Mouse (Mus musculus): ENCODE measurements around the gene Gm3636. TPM values are rescaled to one million over a fixed set of nuclear protein-coding genes. Genes with fewer than 3 reads are reported as not detected.
A peak's percentile ranks its signal among the peaks of the same experiment; 100 is the strongest.
"Not testable (repeated sequence)": the region's sequence is repeated elsewhere in the genome, so short reads cannot be mapped to it uniquely, and the experiment has no call there.

Gene Gm3636
- 0.06 TPM in 1 of 2 replicates, not detected in the other for polyA plus RNA-seq (2012; rRNA removed)

- DNase-seq; H3K27me3 ChIP-seq (replicated peaks; ENCODE audit: control insufficient read depth, insufficient read depth, low read length); H3K4me3 ChIP-seq (ENCODE audit: insufficient read depth, low read depth, low read length); H3K27ac ChIP-seq (ENCODE audit: insufficient read depth, low read depth, low read length); H3K36me3 ChIP-seq (ENCODE audit: control insufficient read depth, insufficient read depth, low read length); H3K4me1 ChIP-seq (ENCODE audit: control insufficient read depth, insufficient read depth, low read length): not testable (repeated sequence)
- no CpG with 5 or more reads among the region's 2 CpGs for WGBS
Observed at GRCm38 (mm10) chr14:6742232-6742631, at the start of gene Gm3636. Gene Gm3636, minus strand, starts transcription at chr14:6742332.

DNA sequence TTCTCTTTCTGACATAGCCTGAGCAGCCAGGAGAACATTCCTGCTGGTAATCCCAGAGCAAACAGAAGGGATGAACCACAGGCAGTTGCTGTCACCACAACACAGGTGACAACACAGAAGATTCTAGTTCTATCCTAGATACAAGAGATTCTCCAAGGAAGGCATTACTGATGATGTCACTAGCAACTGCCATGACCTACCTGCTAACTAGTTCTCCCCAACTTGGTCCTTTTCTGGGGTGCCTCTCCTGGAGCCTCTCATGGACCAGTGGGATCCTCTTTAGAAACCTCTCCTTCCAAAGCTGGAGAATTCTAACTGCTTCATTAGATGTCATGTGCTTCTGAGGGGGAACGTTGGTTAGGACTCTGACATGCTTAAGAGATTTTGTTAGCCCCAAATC is 32.2 kb upstream of the Gm3636 start, which contains the start of gene Gm8362:
Gene Gm8362, minus strand, starts transcription at position 101 of the 400 bp plus-strand sequence.
- H3K27me3 ChIP-seq (replicated peaks; ENCODE audit: control insufficient read depth, insufficient read depth, low read length); H3K4me3 ChIP-seq (ENCODE audit: insufficient read depth, low read depth, low read length); H3K36me3 ChIP-seq (ENCODE audit: control insufficient read depth, insufficient read depth, low read length); DNase-seq; H3K4me1 ChIP-seq (ENCODE audit: control insufficient read depth, insufficient read depth, low read length); H3K27ac ChIP-seq (ENCODE audit: insufficient read depth, low read depth, low read length): not testable (repeated sequence)
- WGBS: 56% methylated on average over 1 of the region's 1 CpGs

DNA sequence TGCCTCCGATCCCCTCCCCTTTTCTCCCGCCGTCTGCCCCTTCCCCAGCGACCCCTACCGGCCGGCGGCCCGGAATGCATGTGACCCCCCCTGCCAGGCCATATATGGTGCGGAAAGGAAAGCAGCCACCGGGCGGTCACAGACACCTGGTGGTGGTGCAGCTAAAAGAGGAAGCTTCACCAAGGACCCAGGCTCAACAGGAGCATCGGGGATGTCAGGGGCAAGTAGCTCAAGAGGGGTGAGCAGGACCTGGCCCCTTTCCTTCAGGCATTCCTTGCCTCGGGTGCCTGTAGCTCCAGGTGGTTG is 15.1 kb upstream of the Gm3636 start:
- H3K4me3 ChIP-seq (ENCODE audit: insufficient read depth, low read depth, low read length); H3K36me3 ChIP-seq (ENCODE audit: control insufficient read depth, insufficient read depth, low read length); DNase-seq; H3K27me3 ChIP-seq (replicated peaks; ENCODE audit: control insufficient read depth, insufficient read depth, low read length); H3K4me1 ChIP-seq (ENCODE audit: control insufficient read depth, insufficient read depth, low read length); H3K27ac ChIP-seq (ENCODE audit: insufficient read depth, low read depth, low read length): not testable (repeated sequence)
- 4% methylated on average over 4 of the region's 13 CpGs for WGBS

DNA sequence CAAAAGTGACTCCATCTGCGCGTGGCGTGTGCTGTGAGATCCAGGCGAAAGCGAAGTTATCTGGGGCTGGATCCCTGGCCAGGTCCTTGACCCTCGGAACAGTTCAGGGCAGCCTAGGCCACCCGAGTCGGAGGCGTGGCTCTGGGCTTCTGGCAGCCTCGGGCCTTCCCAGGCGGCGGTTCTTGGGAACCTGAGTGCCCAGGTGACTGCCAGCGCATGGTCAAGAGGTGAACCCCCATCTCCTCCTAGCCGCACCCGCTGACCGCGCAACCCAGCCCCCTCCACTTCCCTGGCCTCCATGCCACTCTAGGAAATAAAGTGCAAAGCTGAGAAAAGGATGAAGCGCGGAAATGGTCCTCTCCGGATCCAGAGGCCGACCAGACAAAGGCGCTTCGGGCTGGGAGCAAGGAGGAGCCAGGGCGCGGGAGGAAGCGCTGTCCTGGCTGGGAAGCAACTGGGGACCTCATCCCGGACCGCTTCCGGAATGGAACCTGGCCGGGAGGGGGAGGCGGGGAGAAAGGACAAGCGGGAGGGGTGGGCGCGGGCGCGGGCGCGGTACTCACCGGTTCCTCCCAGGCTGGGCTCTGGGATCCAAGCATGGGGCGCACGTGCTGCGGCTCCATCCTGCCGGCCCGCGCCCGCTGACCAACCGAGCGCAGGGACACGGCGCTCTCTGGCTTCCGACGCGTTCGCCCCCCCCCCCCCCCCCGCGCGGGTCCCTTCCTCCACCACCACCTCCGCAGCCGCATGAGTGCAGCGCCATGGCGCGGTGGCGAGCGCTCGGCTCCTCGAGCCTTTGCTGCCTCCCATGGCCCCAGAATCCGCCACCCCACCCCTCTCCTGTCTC is 14.5 kb upstream of the Gm3636 start:
- not testable (repeated sequence) for H3K36me3 ChIP-seq (ENCODE audit: control insufficient read depth, insufficient read depth, low read length); H3K4me1 ChIP-seq (ENCODE audit: control insufficient read depth, insufficient read depth, low read length); H3K27ac ChIP-seq (ENCODE audit: insufficient read depth, low read depth, low read length); H3K27me3 ChIP-seq (replicated peaks; ENCODE audit: control insufficient read depth, insufficient read depth, low read length)
- H3K4me3 ChIP-seq (ENCODE audit: insufficient read depth, low read depth, low read length): peak overlapping the region; percentile 35
- peak; percentile 6 for DNase-seq
- WGBS: 0% methylated on average over 29 of the region's 67 CpGs

DNA sequence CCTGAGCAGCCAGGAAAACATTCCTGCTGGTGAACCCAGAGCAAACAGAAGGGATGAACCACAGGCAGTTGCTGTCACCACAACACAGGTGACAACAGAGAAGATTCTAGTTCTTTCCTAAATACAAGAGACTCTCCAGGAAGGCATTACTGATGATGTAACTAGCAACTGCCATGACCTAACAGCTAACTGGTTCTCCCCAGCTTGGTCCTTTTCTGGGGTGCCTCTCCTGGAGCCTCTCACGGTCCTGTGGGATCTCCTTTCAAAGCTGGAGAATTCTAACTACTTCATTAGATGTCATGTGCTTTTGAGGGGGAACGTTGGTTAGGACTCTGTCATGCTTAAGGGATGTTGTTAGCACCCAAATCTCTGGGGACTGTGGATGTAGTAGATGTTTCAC is 22.0 kb downstream of the Gm3636 start, which contains the start of gene Gm8050:
Gene Gm8050, minus strand, starts transcription at position 101 of the 400 bp plus-strand sequence.
- not testable (repeated sequence) for DNase-seq; H3K36me3 ChIP-seq (ENCODE audit: control insufficient read depth, insufficient read depth, low read length); H3K4me3 ChIP-seq (ENCODE audit: insufficient read depth, low read depth, low read length); H3K4me1 ChIP-seq (ENCODE audit: control insufficient read depth, insufficient read depth, low read length); H3K27ac ChIP-seq (ENCODE audit: insufficient read depth, low read depth, low read length); H3K27me3 ChIP-seq (replicated peaks; ENCODE audit: control insufficient read depth, insufficient read depth, low read length)
- 78% methylated on average over 1 of the region's 2 CpGs for WGBS

Other genes with a start within 250 kb of the Gm3636 start
- not detected in 2 replicates for gene Gm8356, start 205.0 kb downstream of the Gm3636 start, polyA plus RNA-seq (2012; rRNA removed)
- gene Gm3629, start 151.7 kb downstream of the Gm3636 start, polyA plus RNA-seq (2012; rRNA removed): 0.06 TPM in 1 of 2 replicates, not detected in the other
- not detected in 2 replicates for gene Gm3460, start 119.9 kb downstream of the Gm3636 start, polyA plus RNA-seq (2012; rRNA removed)
- 0.07 TPM in 1 of 2 replicates, not detected in the other for gene Gm10251, start 58.2 kb downstream of the Gm3636 start, polyA plus RNA-seq (2012; rRNA removed)
- not detected in 2 replicates for gene Gm8050, start 22.1 kb downstream of the Gm3636 start, polyA plus RNA-seq (2012; rRNA removed)
- gene Gm8362, start 32.1 kb upstream of the Gm3636 start, polyA plus RNA-seq (2012; rRNA removed): not detected in 2 replicates
- gene Gm3642, start 98.0 kb upstream of the Gm3636 start, polyA plus RNA-seq (2012; rRNA removed): not detected in 2 replicates
- not detected in 2 replicates for gene Gm3667, start 147.6 kb upstream of the Gm3636 start, polyA plus RNA-seq (2012; rRNA removed)
- gene Gm6356, start 231.5 kb upstream of the Gm3636 start, polyA plus RNA-seq (2012; rRNA removed): not detected in 2 replicates